9 mouse cellular contexts compared by ENCODE assay signal in the genomic region with DNA sequence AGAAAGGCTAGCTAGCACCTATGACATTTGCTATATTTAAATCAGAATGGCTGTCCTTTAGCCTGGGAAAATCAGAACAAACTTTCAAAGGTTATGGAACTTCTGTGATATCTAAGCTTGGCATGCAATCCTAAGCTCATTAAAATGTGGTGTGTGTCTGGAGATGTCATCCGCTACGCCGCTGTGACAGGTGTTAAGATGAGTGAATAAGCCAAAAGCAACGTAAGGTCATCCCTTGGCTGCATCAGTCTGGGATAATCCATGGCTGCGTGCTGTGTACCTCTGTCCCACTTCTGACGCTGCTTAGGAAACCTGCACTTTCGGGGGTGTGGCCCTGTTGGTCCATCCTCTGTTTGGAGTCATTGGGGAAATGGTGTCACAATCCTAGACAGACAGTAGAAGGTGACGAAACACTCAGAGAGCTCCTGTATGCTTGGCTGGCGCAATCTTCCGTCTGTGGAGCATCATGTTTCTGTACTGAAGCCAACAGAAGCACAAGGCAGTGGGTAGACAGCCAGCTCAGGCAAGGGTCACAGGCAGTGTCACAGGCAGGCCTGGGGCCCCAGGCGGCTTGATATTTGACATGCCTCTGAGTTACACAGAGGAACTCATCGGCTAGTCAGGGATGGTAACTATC. TPM values are rescaled to one million over a fixed set of nuclear protein-coding genes. Genes with fewer than 3 reads are reported as not detected.
DNase-seq lines count a peak whose midpoint lies in the region; ATAC-seq and TF ChIP-seq lines count a peak whose summit lies in the region.
"Had no signal": no experiment of that assay in that cellular context is flagged by ENCODE, and none has a peak within 500 bp of the region (broad histone marks: within the 10 kb centered on the region; RNA-seq: fewer than 3 reads in every experiment).

No protein-coding gene starts in this region.

- intact Hi-C loops in heart, postnatal 10 days (cut with DNase I): loop anchor here (2.0 kb wide), 1 partner anchor 14 kb away; no protein-coding TSS in a partner anchor

- peak overlapping the region; percentile 54 for H3K27ac ChIP-seq in brown adipose tissue, adult 24 weeks (replicated peaks; ENCODE audit: low read depth, low read length)
- H3K27ac ChIP-seq in liver, postnatal 0 days (ENCODE audit: low read depth): peak overlapping the region; percentile 86
- H3K27ac ChIP-seq in neural tube, embryonic 15.5 days (replicated peaks): no peak overlapping the region

- TF ChIP-seq CTCF in liver, postnatal 0 days (IDR thresholded peaks at IDR 0.05; ENCODE audit: low read depth): no peak

- 35% methylated on average over 12 of the region's 12 CpGs for WGBS in liver, postnatal 0 days (ENCODE audit: insufficient replicate concordance)
- WGBS in neural tube, embryonic 15.5 days: 84% methylated on average over 12 of the region's 12 CpGs

- ATAC-seq in liver, postnatal 0 days: peak; percentile 96
- no peak for ATAC-seq in neural tube, embryonic 15.5 days (ENCODE audit: low FRiP score)
- ATAC-seq: Patski had no signal

- peaks cover 13% of the 10 kb centered on the region for H3K4me1 ChIP-seq in brown adipose tissue, adult 24 weeks (ENCODE audit: control insufficient read depth, insufficient read depth, insufficient read length, low read length)
- peaks cover 30% of the 10 kb centered on the region for H3K4me1 ChIP-seq in liver, postnatal 0 days (ENCODE audit: insufficient read depth)
- no peaks in the 10 kb centered on the region for H3K4me1 ChIP-seq in neural tube, embryonic 15.5 days

- no peaks in the 10 kb centered on the region for H3K27me3 ChIP-seq in liver, postnatal 0 days (ENCODE audit: insufficient read depth, low read length)
- H3K27me3 ChIP-seq in neural tube, embryonic 15.5 days (replicated peaks): no peaks in the 10 kb centered on the region
- H3K27me3 ChIP-seq: Patski had no signal

- H3K36me3 ChIP-seq in liver, postnatal 0 days (replicated peaks; ENCODE audit: insufficient read depth, low read length): 0 out of 2 replicates have a peak, but pooled peaks cover 3% of the 10 kb centered on the region
- H3K36me3 ChIP-seq in neural tube, embryonic 15.5 days: no peaks in the 10 kb centered on the region

- peak; percentile 91 for DNase-seq in 416B (ENCODE audit: low read depth)
- peak; percentile 88 to 91 for DNase-seq in heart, postnatal 10 days
- DNase-seq in liver, postnatal 0 days: peak; percentile 84
- no peak for DNase-seq in layer of hippocampus, adult 9-10 months (ENCODE audit: low spot score)
- DNase-seq in thymus, adult 18-20 months: no peak
- DNase-seq in yolk sac, embryonic 10.5 days (ENCODE audit: low spot score): no peak

- TF ChIP-seq EP300 in liver, postnatal 0 days (IDR thresholded peaks at IDR 0.05; ENCODE audit: low read depth): peak; percentile 92

- peak overlapping the region; percentile 42 for H3K4me2 ChIP-seq in liver, postnatal 0 days (ENCODE audit: low read depth, low read length)
- H3K4me2 ChIP-seq in neural tube, embryonic 15.5 days: no peak overlapping the region

- no peak overlapping the region; the same call in 1 of the 2 replicates for H3K9ac ChIP-seq in liver, postnatal 0 days (replicated peaks)
- H3K9ac ChIP-seq in neural tube, embryonic 15.5 days (replicated peaks): no peak overlapping the region

- H3K9me3 ChIP-seq in liver, postnatal 0 days (ENCODE audit: low read length): no peaks in the 10 kb centered on the region
- H3K9me3 ChIP-seq in neural tube, embryonic 15.5 days (replicated peaks): no peaks in the 10 kb centered on the region

- no peak overlapping the region for H3K4me3 ChIP-seq in brown adipose tissue, adult 24 weeks (ENCODE audit: insufficient read depth, low read depth, low read length)
- H3K4me3 ChIP-seq in liver, postnatal 0 days (ENCODE audit: low read depth, low read length): no peak overlapping the region
- no peak overlapping the region for H3K4me3 ChIP-seq in neural tube, embryonic 15.5 days (replicated peaks)

RNA-seq across cellular contexts. Expression of gene Gpat3, which starts 15.0 kb away (rescaled TPM):
- polyA plus RNA-seq in brown adipose tissue, adult 24 weeks (2012; ENCODE audit: insufficient read depth, insufficient read length, missing spikeins): 10.5 and 11.3 TPM in 2 replicates
- 10 to 100 TPM; 28.3 to 43.5 TPM for total RNA-seq in heart, postnatal 10 days (2021)
- 12.2 and 21.2 TPM in 2 replicates for polyA plus RNA-seq in liver, postnatal 0 days (2015; fragmentation: Nextera tagmentation; extraction: Ambion mirVana)
- 1.7 and 2.8 TPM in 2 replicates for polyA plus RNA-seq in neural tube, embryonic 15.5 days (2015; fragmentation: Nextera tagmentation; extraction: Ambion mirVana)

RNA-seq across cellular contexts. Expression of gene Abraxas1, which starts 39.8 kb away (rescaled TPM):
- polyA plus RNA-seq in brown adipose tissue, adult 24 weeks (2012; ENCODE audit: insufficient read depth, insufficient read length, missing spikeins): 9.3 and 11.9 TPM in 2 replicates
- 10 to 100 TPM; 12.8 to 17.4 TPM for total RNA-seq in heart, postnatal 10 days (2021)
- polyA plus RNA-seq in liver, postnatal 0 days (2015; fragmentation: Nextera tagmentation; extraction: Ambion mirVana): 11.4 and 11.8 TPM in 2 replicates
- 13.5 and 17.1 TPM in 2 replicates for polyA plus RNA-seq in neural tube, embryonic 15.5 days (2015; fragmentation: Nextera tagmentation; extraction: Ambion mirVana)

Comparison
In these comparisons a context has a peak if more than half of its experiments do, and no peak if none do; other contexts are left out.
1. DNase-seq: peak in 416B (single experiment), heart, postnatal 10 days (2 of 2) and liver, postnatal 0 days (single experiment); none in layer of hippocampus, adult 9-10 months (single experiment), thymus, adult 18-20 months (0 of 2) and yolk sac, embryonic 10.5 days (single experiment).